8 mouse cellular contexts compared by ENCODE assay signal in the genomic region with DNA sequence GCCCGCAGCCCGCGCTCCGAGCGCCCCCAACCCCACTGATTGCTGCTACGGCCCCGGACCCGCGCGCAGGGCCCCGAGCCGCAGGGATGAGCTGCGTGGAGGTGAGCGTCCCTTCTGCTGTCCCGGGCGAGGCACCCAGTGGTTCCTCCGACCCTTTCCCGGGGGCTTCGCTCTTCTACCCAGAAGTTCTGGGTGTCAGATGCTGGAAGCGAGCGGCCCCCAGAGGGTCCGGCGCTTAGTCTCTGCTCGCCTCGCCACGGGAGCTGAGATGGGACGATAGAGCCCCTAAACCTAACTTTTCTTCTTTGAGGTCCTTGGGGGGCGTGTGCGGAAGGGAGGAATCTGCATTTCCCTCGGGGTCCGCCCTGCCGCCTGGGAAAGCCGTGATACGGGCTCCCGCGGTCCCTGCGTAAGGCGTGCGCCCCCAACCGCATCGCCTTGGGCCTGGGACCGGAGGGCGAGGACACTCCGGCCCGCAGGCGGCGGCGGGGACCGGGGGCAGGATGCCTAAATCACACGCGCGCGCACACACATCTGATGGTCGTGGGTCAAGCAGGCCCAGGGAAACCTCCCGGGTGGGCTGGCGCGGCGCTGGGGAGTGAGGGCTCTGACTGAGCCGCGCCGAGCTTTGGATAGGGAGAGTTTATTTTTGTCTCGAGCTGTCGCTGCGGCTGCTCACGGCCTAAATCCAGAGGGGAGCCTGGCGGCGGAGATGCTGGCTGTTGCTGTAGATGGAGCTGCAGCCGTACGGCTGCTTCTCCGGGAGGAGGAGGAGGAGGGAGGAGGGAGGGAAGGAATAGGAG. TPM values are rescaled to one million over a fixed set of nuclear protein-coding genes. Genes with fewer than 3 reads are reported as not detected.
A peak's percentile ranks its signal among the peaks of the same experiment; 100 is the strongest.
DNase-seq lines count a peak whose midpoint lies in the region; ATAC-seq lines count a peak whose summit lies in the region.
"Had no signal": no experiment of that assay in that cellular context is flagged by ENCODE, and none has a peak within 500 bp of the region (broad histone marks: within the 10 kb centered on the region; RNA-seq: fewer than 3 reads in every experiment).

No protein-coding gene starts in this region.

- peak overlapping the region; percentile 89 for H3K27ac ChIP-seq in intestine, embryonic 16.5 days (ENCODE audit: low read length)
- H3K27ac ChIP-seq in midbrain, embryonic 13.5 days = peak overlapping the region; percentile 67
- H3K27ac ChIP-seq in stomach, embryonic 16.5 days (ENCODE audit: low read length) = peak overlapping the region; percentile 94

- WGBS in intestine, embryonic 16.5 days = under 1% methylated on average over 63 of the region's 70 CpGs
- WGBS in midbrain, embryonic 13.5 days = 1% methylated on average over 63 of the region's 70 CpGs
- under 1% methylated on average over 67 of the region's 70 CpGs for WGBS in stomach, embryonic 16.5 days

- H3K4me3 ChIP-seq in intestine, embryonic 16.5 days (ENCODE audit: low read length) = peak overlapping the region; percentile 70
- peak overlapping the region; percentile 67 for H3K4me3 ChIP-seq in midbrain, embryonic 13.5 days (replicated peaks)
- H3K4me3 ChIP-seq in stomach, embryonic 16.5 days (replicated peaks; ENCODE audit: low read length) = peak overlapping the region; percentile 72

- intact Hi-C loops in left cerebral cortex, postnatal 4 days (cut with DNase I) = loop anchor here (2.0 to 10.0 kb wide), 4 partner anchors 92 to 374 kb away; no protein-coding TSS in a partner anchor

- H3K9me3 ChIP-seq in intestine, embryonic 16.5 days (ENCODE audit: control insufficient read depth, low read length) = no peaks in the 10 kb centered on the region
- H3K9me3 ChIP-seq in midbrain, embryonic 13.5 days = no peaks in the 10 kb centered on the region
- H3K9me3 ChIP-seq in stomach, embryonic 16.5 days (replicated peaks; ENCODE audit: control insufficient read depth, low read length) = no peaks in the 10 kb centered on the region

- H3K4me1 ChIP-seq in intestine, embryonic 16.5 days (ENCODE audit: control insufficient read depth, insufficient read depth, low read length) = peaks cover 19% of the 10 kb centered on the region
- peaks cover 33% of the 10 kb centered on the region for H3K4me1 ChIP-seq in midbrain, embryonic 13.5 days (replicated peaks)
- peaks cover 8% of the 10 kb centered on the region for H3K4me1 ChIP-seq in stomach, embryonic 16.5 days (ENCODE audit: control insufficient read depth, insufficient read depth, low read length)

- peak overlapping the region; percentile 88 for H3K9ac ChIP-seq in intestine, embryonic 16.5 days (ENCODE audit: low read depth, low read length)
- H3K9ac ChIP-seq in midbrain, embryonic 13.5 days (replicated peaks) = peak overlapping the region; percentile 70
- H3K9ac ChIP-seq in stomach, embryonic 16.5 days (ENCODE audit: low read length) = peak overlapping the region; percentile 84

- no peaks in the 10 kb centered on the region for H3K36me3 ChIP-seq in intestine, embryonic 16.5 days (ENCODE audit: control insufficient read depth, insufficient read depth, low read length)
- no peaks in the 10 kb centered on the region for H3K36me3 ChIP-seq in midbrain, embryonic 13.5 days
- no peaks in the 10 kb centered on the region for H3K36me3 ChIP-seq in stomach, embryonic 16.5 days (ENCODE audit: control insufficient read depth, insufficient read depth, low read length)

- H3K4me2 ChIP-seq in intestine, embryonic 16.5 days (ENCODE audit: low read depth, low read length) = peak overlapping the region; percentile 99
- peak overlapping the region; percentile 98 for H3K4me2 ChIP-seq in midbrain, embryonic 13.5 days (replicated peaks)
- peak overlapping the region; percentile 98 for H3K4me2 ChIP-seq in stomach, embryonic 16.5 days (ENCODE audit: low read depth, low read length)

- H3K27me3 ChIP-seq in intestine, embryonic 16.5 days (replicated peaks; ENCODE audit: control insufficient read depth, insufficient read depth, low read length) = peaks cover 4% of the 10 kb centered on the region; the same call in 1 of the 2 replicates
- H3K27me3 ChIP-seq in midbrain, embryonic 13.5 days = peaks cover 11% of the 10 kb centered on the region
- no peaks in the 10 kb centered on the region for H3K27me3 ChIP-seq in stomach, embryonic 16.5 days (ENCODE audit: control insufficient read depth, insufficient read depth, low read length)

- peak; percentile 72 for DNase-seq in adrenal gland, adult 2 months
- DNase-seq in embryo, embryonic 10.5 days (ENCODE audit: low spot score) = peak; percentile 77
- peak; percentile 68 for DNase-seq in gastrocnemius, postnatal 25 days
- peak; percentile 55 for DNase-seq in left cerebral cortex, postnatal 4 days

- peak; percentile 29 for ATAC-seq in intestine, embryonic 16.5 days
- peak; percentile 31 for ATAC-seq in midbrain, embryonic 13.5 days
- peak; percentile 20 for ATAC-seq in stomach, embryonic 16.5 days (ENCODE audit: insufficient read depth, low FRiP score)

RNA-seq across cellular contexts. Expression of a gene that starts 0.6 kb away (rescaled TPM):
- 10 to 100 TPM; 22.9 to 24.4 TPM for total RNA-seq in adrenal gland, adult 2 months (2021)
- polyA plus RNA-seq in adrenal gland, adult 2 months (2012; rRNA removed) = 14.7 and 16.5 TPM in 2 replicates
- total RNA-seq in gastrocnemius, postnatal 25 days (2021) = 10 to 100 TPM; 34.2 to 54.3 TPM
- 4.2 and 4.7 TPM in 2 replicates for polyA plus RNA-seq in intestine, embryonic 16.5 days (2015; fragmentation: Nextera tagmentation; extraction: Ambion mirVana)
- 10 to 100 TPM; 12.2 to 13.4 TPM for total RNA-seq in left cerebral cortex, postnatal 4 days (2021)
- polyA plus RNA-seq in midbrain, embryonic 13.5 days (2015; fragmentation: Nextera tagmentation; extraction: Ambion mirVana) = 3.3 and 4.3 TPM in 2 replicates
- 6.7 and 7.0 TPM in 2 replicates for polyA plus RNA-seq in stomach, embryonic 16.5 days (2015; fragmentation: Nextera tagmentation; extraction: Ambion mirVana)
- total RNA-seq: neutrophil, adult 5-6 weeks had no signal

RNA-seq across cellular contexts. Expression of a gene that starts 51.3 kb away (rescaled TPM):
- total RNA-seq in adrenal gland, adult 2 months (2021) = 10 to 100 TPM; 46.7 to 50.5 TPM
- polyA plus RNA-seq in adrenal gland, adult 2 months (2012; rRNA removed) = 16.4 and 16.9 TPM in 2 replicates
- total RNA-seq in gastrocnemius, postnatal 25 days (2021) = 10 to 100 TPM; 48.6 to 51.3 TPM
- 21.9 and 24.0 TPM in 2 replicates for polyA plus RNA-seq in intestine, embryonic 16.5 days (2015; fragmentation: Nextera tagmentation; extraction: Ambion mirVana)
- 1 to 10 TPM; 6.3 TPM for total RNA-seq in left cerebral cortex, postnatal 4 days (2021)
- 22.6 and 25.4 TPM in 2 replicates for polyA plus RNA-seq in midbrain, embryonic 13.5 days (2015; fragmentation: Nextera tagmentation; extraction: Ambion mirVana)
- polyA plus RNA-seq in stomach, embryonic 16.5 days (2015; fragmentation: Nextera tagmentation; extraction: Ambion mirVana) = 22.8 and 25.0 TPM in 2 replicates

Comparison
In these comparisons a context has a peak if more than half of its experiments do, and no peak if none do; other contexts are left out.
1. Peak in every context shown above with its lines: DNase-seq, ATAC-seq, H3K4me3 ChIP-seq and H3K27ac ChIP-seq.